Mouse (Mus musculus): Measurements from ENCODE around the gene Hacd2. TPM values are rescaled to one million over a fixed set of nuclear protein-coding genes. Genes with fewer than 3 reads are reported as not detected.

Gene Hacd2
- polyA plus RNA-seq, 1 experiment from 2014 or later = 120 TPM

DNA sequence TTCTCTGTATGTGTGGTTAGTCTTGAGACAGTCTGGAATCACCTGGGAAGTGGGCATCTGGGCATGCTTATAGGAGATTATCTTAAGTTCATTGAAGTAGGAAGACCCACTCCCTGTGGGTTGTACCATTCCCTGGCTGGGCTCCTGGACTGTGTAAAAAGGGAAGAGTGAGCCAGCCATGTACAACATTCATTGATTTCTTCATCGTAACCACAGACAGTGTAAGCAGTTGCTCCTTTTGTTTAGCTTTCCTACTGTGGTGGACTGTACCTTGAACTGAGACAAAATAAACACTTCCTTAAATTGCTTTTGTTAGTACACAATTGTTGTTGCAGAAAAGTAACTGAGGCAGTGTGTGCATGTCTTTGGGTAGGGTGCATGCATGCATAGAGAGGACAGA, 33.6 kb downstream of the Hacd2 start:
- H3K27ac ChIP-seq (replicated peaks) = no peak overlapping the region
- no peaks in the 10 kb centered on the region for H3K4me1 ChIP-seq
- H3K9me3 ChIP-seq (replicated peaks) = no peaks in the 10 kb centered on the region
- no peak overlapping the region for H3K4me3 ChIP-seq (replicated peaks)
- ATAC-seq (ENCODE audit: insufficient number of reproducible peaks, low FRiP score, low TSS enrichment, low read depth) = no peak
- H3K9ac ChIP-seq = no peak overlapping the region
- no peaks in the 10 kb centered on the region for H3K27me3 ChIP-seq
- H3K4me2 ChIP-seq (replicated peaks) = no peak overlapping the region
- 75% methylated on average over 1 of the region's 1 CpGs for WGBS
- H3K36me3 ChIP-seq = no peaks in the 10 kb centered on the region

DNA sequence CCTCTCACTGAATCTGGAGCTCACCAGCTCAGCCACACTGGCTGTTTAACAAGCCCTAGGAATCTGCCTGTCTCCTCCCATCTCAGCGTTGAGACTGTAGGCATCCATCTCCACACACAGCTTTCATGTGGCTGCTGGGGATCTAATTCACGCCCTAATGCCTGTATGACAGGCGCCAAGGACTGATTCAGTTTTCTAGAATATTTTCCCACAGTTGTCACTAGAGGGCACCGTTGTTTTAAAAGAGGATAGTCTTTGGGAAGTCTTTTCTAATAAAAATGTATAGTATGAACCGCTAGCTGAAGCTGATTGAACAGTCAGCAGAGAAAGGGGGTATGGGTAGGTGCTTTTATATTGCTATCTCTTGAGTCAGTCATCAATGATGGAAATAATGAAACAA, 34.1 kb downstream of the Hacd2 start:
- H3K36me3 ChIP-seq = no peaks in the 10 kb centered on the region
- H3K9me3 ChIP-seq (replicated peaks) = no peaks in the 10 kb centered on the region
- H3K4me3 ChIP-seq (replicated peaks) = no peak overlapping the region
- H3K9ac ChIP-seq = no peak overlapping the region
- no peak overlapping the region for H3K27ac ChIP-seq (replicated peaks)
- ATAC-seq (ENCODE audit: insufficient number of reproducible peaks, low FRiP score, low TSS enrichment, low read depth) = no peak
- H3K4me1 ChIP-seq = no peaks in the 10 kb centered on the region
- no peaks in the 10 kb centered on the region for H3K27me3 ChIP-seq
- H3K4me2 ChIP-seq (replicated peaks) = no peak overlapping the region
- WGBS = 11% methylated on average over 5 of the region's 5 CpGs

DNA sequence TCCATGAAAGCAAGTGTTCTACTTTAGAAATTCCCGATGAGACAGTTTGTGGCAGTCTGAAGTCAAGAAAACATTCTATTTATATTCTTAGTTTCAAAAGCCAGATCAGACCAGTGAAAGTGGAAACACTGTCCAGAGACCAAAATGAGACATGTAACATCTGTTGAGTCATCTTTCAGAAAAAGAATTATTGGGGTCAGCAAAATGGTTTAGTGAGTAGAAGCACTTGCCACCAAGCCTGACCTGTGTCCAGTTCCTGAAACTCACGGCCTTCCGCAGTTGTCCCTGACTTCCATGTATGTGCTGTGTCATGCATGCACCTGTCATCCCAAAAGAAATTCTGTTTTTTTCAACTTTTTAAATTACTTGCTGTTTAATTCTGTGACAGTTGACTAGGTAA, 34.6 kb downstream of the Hacd2 start:
- ATAC-seq (ENCODE audit: insufficient number of reproducible peaks, low FRiP score, low TSS enrichment, low read depth) = no peak
- no peaks in the 10 kb centered on the region for H3K9me3 ChIP-seq (replicated peaks)
- no peaks in the 10 kb centered on the region for H3K4me1 ChIP-seq
- H3K27ac ChIP-seq (replicated peaks) = no peak overlapping the region
- no peak overlapping the region for H3K9ac ChIP-seq
- H3K4me3 ChIP-seq (replicated peaks) = no peak overlapping the region
- no peak overlapping the region for H3K4me2 ChIP-seq (replicated peaks)
- H3K36me3 ChIP-seq = no peaks in the 10 kb centered on the region
- WGBS = 84% methylated on average over 3 of the region's 3 CpGs
- H3K27me3 ChIP-seq = no peaks in the 10 kb centered on the region

DNA sequence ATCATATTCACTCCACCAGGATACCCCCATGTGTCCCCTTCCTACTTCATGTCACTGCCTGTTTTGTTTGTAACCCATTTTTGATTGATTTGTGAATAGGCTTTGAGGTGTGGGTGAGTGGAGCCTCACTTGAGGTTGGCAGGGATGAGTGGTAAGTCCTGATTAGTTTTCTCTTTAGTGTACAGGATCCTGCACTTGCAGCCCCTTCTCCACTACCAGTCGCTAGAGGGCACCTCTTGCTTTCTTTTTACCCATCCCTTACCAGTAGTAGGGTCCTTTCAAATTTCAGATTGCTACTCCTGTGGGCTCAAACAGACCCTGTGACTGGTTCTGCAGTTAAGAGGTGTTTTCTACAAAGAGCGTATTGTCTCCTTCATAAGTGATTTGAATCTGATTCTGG, 38.8 kb downstream of the Hacd2 start:
- Histone ChIP-seq H3K4me3 (replicated peaks) (no peak overlapping the region), H3K27ac (replicated peaks) (no peak overlapping the region), H3K4me1 (no peaks in the 10 kb centered on the region), H3K9me3 (replicated peaks) (no peaks in the 10 kb centered on the region), H3K4me2 (replicated peaks) (no peak overlapping the region), H3K9ac (no peak overlapping the region), H3K27me3 (no peaks in the 10 kb centered on the region), H3K36me3 (0 out of 2 replicates have a peak, but pooled peaks cover 2% of the 10 kb centered on the region)
- ATAC-seq (ENCODE audit: insufficient number of reproducible peaks, low FRiP score, low TSS enrichment, low read depth) = no peak
- 45% methylated on average over 2 of the region's 2 CpGs for WGBS

DNA sequence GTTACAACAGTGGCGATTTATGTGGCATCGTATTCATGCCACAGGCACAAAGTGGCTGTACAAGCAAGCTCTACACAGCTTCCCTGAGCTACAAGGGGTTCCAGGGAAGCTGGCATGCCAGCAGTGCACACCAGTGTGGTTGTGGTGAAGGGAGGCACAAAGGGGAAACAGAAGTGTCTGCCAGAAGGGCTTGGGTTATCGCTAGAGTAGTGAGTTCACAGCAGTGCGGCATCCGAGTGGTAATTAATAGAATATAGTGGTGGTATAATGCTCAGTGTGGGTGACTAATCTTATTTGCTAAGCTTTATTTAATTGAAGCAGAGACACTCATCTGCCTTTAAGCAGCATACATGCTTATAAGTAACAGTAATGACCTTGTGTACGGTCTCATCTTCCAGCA, 43.5 kb downstream of the Hacd2 start:
- Histone ChIP-seq H3K4me3 (replicated peaks) (no peak overlapping the region), H3K9me3 (replicated peaks) (no peaks in the 10 kb centered on the region), H3K9ac (no peak overlapping the region), H3K36me3 (0 out of 2 replicates have a peak, but pooled peaks cover 2% of the 10 kb centered on the region), H3K4me1 (no peaks in the 10 kb centered on the region), H3K27me3 (no peaks in the 10 kb centered on the region), H3K4me2 (replicated peaks) (no peak overlapping the region), H3K27ac (replicated peaks) (no peak overlapping the region)
- ATAC-seq (ENCODE audit: insufficient number of reproducible peaks, low FRiP score, low TSS enrichment, low read depth) = no peak
- 74% methylated on average over 6 of the region's 6 CpGs for WGBS

DNA sequence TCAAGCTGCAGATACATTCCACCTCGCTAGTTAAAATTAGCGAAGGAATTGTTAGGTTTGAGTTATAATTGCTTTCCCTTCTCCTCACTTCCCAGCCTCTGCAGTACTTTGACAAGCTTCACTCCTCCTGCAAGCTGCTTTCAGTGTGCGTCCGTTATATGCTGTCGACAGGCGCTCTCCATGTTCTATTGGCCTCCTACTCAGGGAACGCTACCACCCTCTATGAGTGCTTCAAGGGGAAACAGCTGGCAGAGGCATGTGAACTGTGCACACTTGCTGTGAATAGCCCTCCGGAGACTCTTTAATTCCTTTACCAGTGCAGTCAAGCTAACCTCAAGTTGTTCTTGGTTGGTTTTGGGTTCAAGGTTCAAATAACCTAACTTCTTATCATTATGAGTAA, 44.9 kb downstream of the Hacd2 start:
- Histone ChIP-seq H3K36me3 (0 out of 2 replicates have a peak, but pooled peaks cover 2% of the 10 kb centered on the region), H3K27me3 (no peaks in the 10 kb centered on the region), H3K4me2 (replicated peaks) (no peak overlapping the region), H3K9ac (no peak overlapping the region), H3K4me3 (replicated peaks) (no peak overlapping the region), H3K27ac (replicated peaks) (no peak overlapping the region), H3K4me1 (no peaks in the 10 kb centered on the region), H3K9me3 (replicated peaks) (no peaks in the 10 kb centered on the region)
- WGBS = 52% methylated on average over 8 of the region's 8 CpGs
- no peak for ATAC-seq (ENCODE audit: insufficient number of reproducible peaks, low FRiP score, low TSS enrichment, low read depth)

DNA sequence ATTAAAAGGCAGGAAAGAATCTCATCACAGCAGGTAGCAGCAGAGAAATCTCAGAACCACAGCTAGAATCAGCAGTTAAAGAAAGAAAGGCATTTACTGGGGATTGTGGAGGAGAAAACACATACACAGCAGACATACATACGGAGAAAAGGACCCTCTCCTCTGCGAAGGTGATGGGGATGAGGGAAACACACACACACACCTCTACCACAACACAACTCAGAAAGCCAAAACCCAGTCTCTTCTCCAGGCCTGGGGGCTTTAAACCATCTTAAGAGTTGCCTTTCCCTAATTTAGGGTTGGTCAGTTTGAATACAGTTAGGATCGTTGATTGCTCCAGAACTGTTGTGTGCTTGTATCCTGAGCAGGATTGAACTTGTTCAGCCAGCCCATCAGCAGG, 45.4 kb downstream of the Hacd2 start:
- Histone ChIP-seq H3K4me1 (no peaks in the 10 kb centered on the region), H3K4me3 (replicated peaks) (no peak overlapping the region)

DNA sequence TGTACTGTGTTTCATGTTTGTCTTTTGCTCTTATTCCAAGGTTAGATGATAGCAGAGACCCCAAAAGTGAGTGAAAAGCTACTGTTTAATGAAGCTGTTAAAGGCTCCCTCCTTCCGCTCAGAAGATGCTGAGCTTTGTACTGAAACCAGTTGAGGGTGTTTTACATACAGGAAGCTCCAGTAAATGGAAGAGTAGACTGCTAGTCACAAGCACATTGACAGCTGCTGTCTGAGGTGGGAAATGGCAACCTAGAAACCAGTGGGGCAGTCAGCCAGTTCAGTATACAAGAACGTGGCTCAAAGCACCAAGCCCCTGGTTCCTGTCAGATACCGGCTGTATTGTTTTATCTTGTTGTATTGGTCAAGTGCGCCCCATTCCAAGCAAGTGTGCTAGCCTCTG, 46.7 kb downstream of the Hacd2 start:
- no peaks in the 10 kb centered on the region for H3K4me1 ChIP-seq
- WGBS = 86% methylated on average over 4 of the region's 4 CpGs
- H3K9ac ChIP-seq = no peak overlapping the region
- no peak overlapping the region for H3K4me3 ChIP-seq (replicated peaks)
- H3K27me3 ChIP-seq = no peaks in the 10 kb centered on the region
- no peaks in the 10 kb centered on the region for H3K9me3 ChIP-seq (replicated peaks)
- no peak overlapping the region for H3K27ac ChIP-seq (replicated peaks)
- H3K36me3 ChIP-seq = no peaks in the 10 kb centered on the region
- no peak overlapping the region for H3K4me2 ChIP-seq (replicated peaks)
- ATAC-seq (ENCODE audit: insufficient number of reproducible peaks, low FRiP score, low TSS enrichment, low read depth) = no peak

More for the DNA sequence above, 45.4 kb downstream of the Hacd2 start:
- H3K27me3 ChIP-seq = no peaks in the 10 kb centered on the region
- WGBS = 82% methylated on average over 3 of the region's 3 CpGs
- H3K4me2 ChIP-seq (replicated peaks) = no peak overlapping the region
- H3K9me3 ChIP-seq (replicated peaks) = no peaks in the 10 kb centered on the region
- H3K27ac ChIP-seq (replicated peaks) = no peak overlapping the region
- no peaks in the 10 kb centered on the region for H3K36me3 ChIP-seq
- H3K9ac ChIP-seq = no peak overlapping the region
- ATAC-seq (ENCODE audit: insufficient number of reproducible peaks, low FRiP score, low TSS enrichment, low read depth) = no peak

DNA sequence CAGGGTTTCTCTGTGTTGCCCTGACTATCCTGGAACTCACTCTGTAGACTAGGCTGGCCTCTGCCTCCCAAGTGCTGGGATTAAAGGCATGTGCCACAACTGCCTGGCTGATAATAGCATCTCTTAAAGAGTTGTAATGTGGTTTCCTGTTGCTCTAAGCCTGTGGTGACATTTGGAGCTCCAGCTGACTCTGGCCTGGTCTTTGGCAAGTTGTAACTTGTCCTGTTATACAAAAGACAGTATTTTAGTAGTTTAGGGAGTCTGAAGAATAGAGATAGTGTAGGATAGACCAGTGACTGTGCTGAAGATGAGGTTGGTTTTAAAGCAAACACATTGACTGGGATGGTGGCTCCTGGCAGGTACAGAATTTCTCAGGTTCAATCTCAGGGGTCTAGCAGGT, 52.2 kb downstream of the Hacd2 start:
- H3K9me3 ChIP-seq (replicated peaks) = no peaks in the 10 kb centered on the region
- H3K4me2 ChIP-seq (replicated peaks) = no peak overlapping the region
- no peak for ATAC-seq (ENCODE audit: insufficient number of reproducible peaks, low FRiP score, low TSS enrichment, low read depth)
- peaks cover 28% of the 10 kb centered on the region for H3K36me3 ChIP-seq
- no peak overlapping the region for H3K4me3 ChIP-seq (replicated peaks)
- H3K4me1 ChIP-seq = no peaks in the 10 kb centered on the region
- no peaks in the 10 kb centered on the region for H3K27me3 ChIP-seq
- no peak overlapping the region for H3K27ac ChIP-seq (replicated peaks)
- H3K9ac ChIP-seq = no peak overlapping the region

DNA sequence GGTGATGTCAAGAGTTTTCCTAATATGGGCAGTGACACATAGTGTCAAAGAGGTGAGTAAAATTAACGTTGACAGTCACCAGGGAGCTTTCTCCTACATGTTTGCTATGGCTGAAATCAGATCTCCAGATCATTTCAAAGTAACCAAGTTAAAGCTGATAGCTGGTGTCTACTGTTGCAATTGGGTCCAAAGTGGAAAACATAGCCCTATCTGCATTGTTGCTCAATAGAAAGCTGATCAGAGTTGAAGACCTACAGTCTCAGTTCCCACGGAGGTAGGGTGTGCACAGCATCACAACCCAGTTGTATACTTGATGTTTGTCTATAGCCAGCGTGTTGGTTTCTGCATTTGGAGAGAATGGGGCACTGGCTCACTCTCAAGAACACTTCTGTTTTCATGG, 53.4 kb downstream of the Hacd2 start:
- peaks cover 28% of the 10 kb centered on the region for H3K36me3 ChIP-seq

DNA sequence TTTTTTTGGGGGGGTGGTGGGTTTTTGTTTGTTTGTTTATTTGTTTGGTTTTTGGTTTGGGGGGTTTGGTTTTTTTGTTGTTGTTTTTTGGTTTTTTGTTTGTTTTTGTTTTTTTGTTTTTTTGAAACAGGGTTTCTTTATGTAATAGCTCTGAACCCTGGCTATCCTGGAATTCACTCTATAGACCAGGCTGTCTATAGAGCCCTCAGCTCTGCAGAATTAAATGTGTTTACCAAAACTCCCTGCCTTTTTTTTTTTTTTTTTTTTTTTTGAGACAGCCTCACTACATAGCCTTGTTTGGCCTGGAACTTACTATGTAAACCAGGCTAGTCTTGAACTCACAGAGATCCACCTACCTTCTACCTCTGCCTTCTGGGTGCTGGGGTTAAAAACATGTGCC, 71.3 kb downstream of the Hacd2 start:
- no peak overlapping the region for H3K4me3 ChIP-seq (replicated peaks)
- no peak for ATAC-seq (ENCODE audit: insufficient number of reproducible peaks, low FRiP score, low TSS enrichment, low read depth)

More for the DNA sequence above, 53.4 kb downstream of the Hacd2 start:
- no peaks in the 10 kb centered on the region for H3K27me3 ChIP-seq
- H3K27ac ChIP-seq (replicated peaks) = no peak overlapping the region
- H3K4me3 ChIP-seq (replicated peaks) = no peak overlapping the region
- WGBS = 88% methylated on average over 3 of the region's 3 CpGs
- H3K9me3 ChIP-seq (replicated peaks) = no peaks in the 10 kb centered on the region
- no peak for ATAC-seq (ENCODE audit: insufficient number of reproducible peaks, low FRiP score, low TSS enrichment, low read depth)
- no peaks in the 10 kb centered on the region for H3K4me1 ChIP-seq
- no peak overlapping the region for H3K4me2 ChIP-seq (replicated peaks)
- H3K9ac ChIP-seq = no peak overlapping the region

DNA sequence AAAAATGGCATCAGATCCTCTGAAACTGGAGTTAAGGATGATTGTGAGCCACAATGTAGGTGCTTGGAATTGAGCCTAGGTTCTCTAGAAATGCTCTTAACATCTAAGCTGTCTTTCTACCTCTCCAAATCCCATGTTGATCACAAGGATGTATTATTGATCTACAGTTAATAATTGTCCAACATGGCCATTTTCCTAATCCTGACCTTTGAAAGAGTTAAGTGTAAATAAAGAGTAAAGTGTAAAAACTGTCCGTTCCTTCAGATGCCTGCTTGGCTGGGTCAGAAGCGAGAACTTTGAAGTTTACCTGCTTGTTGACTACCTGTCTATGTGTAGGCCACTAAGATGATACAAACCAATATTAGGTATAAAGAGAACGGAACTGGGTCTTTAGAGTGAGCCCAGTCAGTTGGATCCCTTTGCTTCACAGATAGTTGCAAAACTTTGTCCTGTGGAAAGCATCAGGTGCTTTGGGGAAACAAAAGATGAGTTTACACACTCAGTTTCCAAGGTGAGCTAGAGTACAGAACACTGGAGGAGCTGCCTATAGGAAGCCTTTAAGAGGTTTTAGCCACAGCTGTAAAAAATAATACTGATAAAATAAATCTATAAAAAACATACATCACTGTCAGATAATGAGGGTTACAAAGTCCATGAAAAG, 75.8 kb downstream of the Hacd2 start:
- no peaks in the 10 kb centered on the region for H3K4me1 ChIP-seq
- 94% methylated on average over 3 of the region's 3 CpGs for WGBS
- no peak for ATAC-seq (ENCODE audit: insufficient number of reproducible peaks, low FRiP score, low TSS enrichment, low read depth)

More for the DNA sequence above, 71.3 kb downstream of the Hacd2 start:
- Histone ChIP-seq H3K9me3 (replicated peaks) (no peaks in the 10 kb centered on the region), H3K4me2 (replicated peaks) (no peak overlapping the region), H3K27me3 (no peaks in the 10 kb centered on the region), H3K9ac (no peak overlapping the region), H3K36me3 (peaks cover 8% of the 10 kb centered on the region), H3K27ac (replicated peaks) (no peak overlapping the region), H3K4me1 (no peaks in the 10 kb centered on the region)

More for the DNA sequence above, 75.8 kb downstream of the Hacd2 start:
- no peak overlapping the region for H3K9ac ChIP-seq
- H3K4me2 ChIP-seq (replicated peaks) = no peak overlapping the region
- no peak overlapping the region for H3K27ac ChIP-seq (replicated peaks)
- H3K4me3 ChIP-seq (replicated peaks) = no peak overlapping the region
- H3K36me3 ChIP-seq = peaks cover 8% of the 10 kb centered on the region; the same call in 1 of the 2 replicates
- H3K9me3 ChIP-seq (replicated peaks) = no peaks in the 10 kb centered on the region
- no peaks in the 10 kb centered on the region for H3K27me3 ChIP-seq

All from embryonic facial prominence, embryonic 15.5 days (tissue).